Mouse (Mus musculus) G1E (cell line): ENCODE measurements around the gene Dedd.
A peak's percentile ranks its signal among the peaks of the same experiment; 100 is the strongest.

Experiments used
- CTCF ChIP-seq: IDR thresholded peaks from 2 replicates; pipeline ENCODE4 v1.5.1; 2012; ENCODE audit warnings: low read depth, low read length, inconsistent platforms, mixed read lengths
- GATA1 ChIP-seq: IDR thresholded peaks from 2 replicates; pipeline ENCODE4 v1.6.1; 2012; ENCODE audit warnings: borderline replicate concordance, low read length, inconsistent platforms, mixed read lengths
- GATA2 ChIP-seq: IDR thresholded peaks from 2 replicates; pipeline ENCODE4 v1.6.1; 2012; ENCODE audit warnings: low read depth, low read length, inconsistent platforms, borderline replicate concordance
- POLR2AphosphoS5 ChIP-seq: IDR thresholded peaks from 2 replicates; pipeline ENCODE4 v1.6.1; 2012; ENCODE audit warnings: low read depth, low read length, inconsistent platforms; ENCODE audit not compliant: insufficient replicate concordance
- TAL1 ChIP-seq: conservative IDR thresholded peaks from 2 replicates; pipeline ENCODE4 v1.6.1; 2012; ENCODE audit warnings: low read depth, low read length, inconsistent platforms, mixed read lengths

DNA sequence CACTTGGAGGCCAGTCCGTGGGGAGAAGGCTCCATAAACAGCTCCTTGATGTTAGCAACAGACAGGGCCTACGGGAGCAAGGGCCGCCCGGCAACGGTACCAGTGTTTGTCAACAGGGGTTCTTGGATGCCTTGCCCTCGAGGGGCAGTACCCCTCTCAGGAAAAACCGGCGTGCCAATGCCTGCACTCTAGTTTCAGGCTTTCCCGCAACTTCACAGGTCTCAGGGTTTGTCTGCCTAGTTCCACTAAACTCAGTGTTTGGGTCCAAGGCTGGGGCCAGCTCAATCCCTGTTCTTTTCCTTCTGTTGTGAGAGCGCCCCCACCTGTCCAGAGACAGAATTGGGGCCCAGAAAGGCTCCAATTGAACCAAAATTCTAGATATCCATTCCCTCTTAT lies 47.4 kb upstream of the Dedd start:
- TF ChIP-seq CTCF (peak; percentile 48), POLR2AphosphoS5 (no peak), TAL1 (no peak), GATA1 (no peak), GATA2 (no peak)
